Mouse (Mus musculus) urinary bladder, adult 2 months (tissue): ENCODE measurements at regions not wholly inside any gene's neighbourhood (a gene's known extent, or its start where the extent isn't known, plus 50 kb on each side); places are given as distances from the start of the nearest gene placed in this dataset.

Source experiments
- DNase-seq: peaks from one replicate; pipeline ENCODE4 v3.0.0; 2022; ENCODE audit warnings: low spot score

GRCm38 (mm10) chrX:13014051-13014450 is 57.2 kb upstream of the Usp9x start:
- no peak for DNase-seq

DNA sequence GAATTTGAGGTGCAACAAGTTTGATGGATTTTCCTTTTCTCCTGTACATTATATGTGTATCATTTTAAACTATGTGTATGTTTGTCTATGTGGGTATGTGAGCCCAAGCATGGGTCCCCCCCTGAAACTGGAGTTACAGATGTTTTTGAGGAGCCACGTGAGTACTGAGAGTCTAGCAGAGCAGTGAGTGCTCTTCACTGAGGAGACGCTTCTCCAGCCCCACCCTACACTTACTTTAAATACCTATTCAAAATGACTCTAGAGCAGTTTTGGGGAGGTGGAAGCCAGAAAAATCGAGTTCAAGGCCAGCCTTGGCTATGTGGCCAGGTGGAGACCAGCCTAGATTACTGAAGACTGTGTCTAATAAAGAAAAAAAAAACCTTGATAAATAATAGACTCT is 58.2 kb upstream of the Usp9x start:
- DNase-seq = no peak

DNA sequence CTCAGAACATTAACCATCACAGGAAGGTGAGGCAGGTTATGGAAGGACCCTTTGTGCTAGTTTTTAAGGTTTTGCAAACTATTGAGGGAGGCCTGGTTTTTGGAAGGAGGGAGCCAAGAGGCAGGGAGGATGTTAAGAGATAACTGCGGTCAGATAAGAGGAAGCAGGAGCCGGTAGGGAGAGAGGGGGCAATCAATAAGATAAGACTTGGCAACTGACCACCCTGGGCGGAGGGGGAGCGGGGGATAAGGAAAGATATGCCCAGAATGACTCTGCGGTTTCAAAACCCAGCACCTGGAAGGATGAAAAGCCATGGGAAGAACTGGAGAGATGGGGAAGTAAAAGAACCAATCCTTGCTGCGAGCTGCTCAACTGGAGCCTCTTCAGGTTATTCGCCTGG is 80.5 kb upstream of the Usp9x start:
- DNase-seq = no peak

DNA sequence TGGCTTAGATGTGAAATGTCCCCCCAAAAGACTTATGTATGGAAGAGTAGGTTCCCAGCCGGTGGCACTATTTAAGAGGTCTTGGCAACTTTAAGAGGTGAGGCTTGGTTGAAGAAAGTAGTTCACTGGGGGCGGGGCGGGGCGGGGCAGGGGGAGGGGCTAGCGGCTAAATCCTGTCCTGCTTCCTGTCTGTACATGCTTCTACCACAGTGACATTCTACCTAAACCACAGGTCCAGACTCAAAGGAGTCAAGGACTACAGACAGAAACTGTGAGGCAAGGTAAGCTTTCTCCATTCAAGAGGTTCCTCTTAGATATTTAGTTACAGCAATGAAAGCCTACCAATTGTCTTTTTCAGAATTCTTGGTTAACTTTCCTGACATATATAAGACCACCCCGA is 93.6 kb upstream of the Usp9x start:
- DNase-seq = no peak

- no peak for DNase-seq
These were observed 102.1 kb upstream of the Usp9x start for GRCm38 (mm10) chrX:12968979-12969746.

- DNase-seq = no peak
These were observed 111.6 kb upstream of the Usp9x start for GRCm38 (mm10) chrX:12959467-12960314.

GRCm38 (mm10) chrX:12958873-12959272 is 112.4 kb upstream of the Usp9x start:
- no peak for DNase-seq

DNA sequence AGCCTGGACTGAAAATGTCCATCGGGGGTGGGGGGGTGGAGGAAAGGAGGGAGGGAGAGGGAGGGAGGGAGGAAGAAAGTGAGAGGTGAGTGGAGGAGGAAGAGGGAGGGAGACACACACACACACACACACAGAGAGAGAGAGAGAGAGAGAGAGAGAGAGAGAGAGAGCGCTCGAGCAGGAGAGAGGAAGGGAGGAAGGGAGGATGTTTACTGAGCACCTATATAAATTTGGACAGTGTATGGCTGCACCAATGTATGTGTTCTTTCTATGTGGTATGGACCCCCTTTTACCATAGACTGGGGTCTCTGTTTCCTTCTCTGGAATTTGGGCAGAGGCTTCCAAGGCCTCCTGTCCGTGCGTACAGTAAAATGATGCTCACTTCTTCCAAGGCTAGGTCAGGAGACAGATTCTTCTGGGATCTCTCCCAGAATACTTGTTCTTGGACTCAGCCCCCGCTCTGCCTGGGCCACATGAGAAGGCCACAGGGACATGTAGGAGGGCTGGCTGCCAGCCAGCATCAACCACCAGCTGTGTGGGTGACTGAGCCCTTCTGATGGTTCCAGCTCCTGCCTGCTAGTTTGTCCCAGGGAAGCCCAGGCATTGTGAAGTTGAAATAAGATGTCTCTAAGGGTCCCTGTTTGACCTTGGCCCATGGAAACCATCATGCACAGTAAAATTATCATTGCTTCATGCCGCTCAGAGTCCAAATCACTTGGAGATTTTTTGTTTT is 120.2 kb upstream of the Usp9x start:
- no peak for DNase-seq

DNA sequence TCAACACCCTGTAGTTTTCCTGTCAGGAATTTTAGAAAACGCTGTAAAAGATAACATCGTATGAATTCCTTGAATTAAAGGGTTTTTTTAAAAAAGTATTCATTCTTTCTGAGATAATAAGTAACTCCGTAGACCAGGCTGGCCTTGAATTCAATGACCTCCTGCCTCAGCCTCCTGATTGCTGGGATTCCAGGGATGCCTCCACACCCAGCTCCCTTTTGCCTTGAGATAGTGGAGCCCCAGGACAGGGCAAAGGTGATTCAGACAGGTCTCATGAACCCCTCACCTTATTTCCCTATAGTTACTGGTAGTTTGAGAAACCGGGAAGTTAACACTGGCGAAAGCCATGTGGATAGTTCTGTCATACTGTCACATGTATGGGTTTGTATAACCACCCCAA is 128.8 kb upstream of the Usp9x start:
- DNase-seq = no peak

DNA sequence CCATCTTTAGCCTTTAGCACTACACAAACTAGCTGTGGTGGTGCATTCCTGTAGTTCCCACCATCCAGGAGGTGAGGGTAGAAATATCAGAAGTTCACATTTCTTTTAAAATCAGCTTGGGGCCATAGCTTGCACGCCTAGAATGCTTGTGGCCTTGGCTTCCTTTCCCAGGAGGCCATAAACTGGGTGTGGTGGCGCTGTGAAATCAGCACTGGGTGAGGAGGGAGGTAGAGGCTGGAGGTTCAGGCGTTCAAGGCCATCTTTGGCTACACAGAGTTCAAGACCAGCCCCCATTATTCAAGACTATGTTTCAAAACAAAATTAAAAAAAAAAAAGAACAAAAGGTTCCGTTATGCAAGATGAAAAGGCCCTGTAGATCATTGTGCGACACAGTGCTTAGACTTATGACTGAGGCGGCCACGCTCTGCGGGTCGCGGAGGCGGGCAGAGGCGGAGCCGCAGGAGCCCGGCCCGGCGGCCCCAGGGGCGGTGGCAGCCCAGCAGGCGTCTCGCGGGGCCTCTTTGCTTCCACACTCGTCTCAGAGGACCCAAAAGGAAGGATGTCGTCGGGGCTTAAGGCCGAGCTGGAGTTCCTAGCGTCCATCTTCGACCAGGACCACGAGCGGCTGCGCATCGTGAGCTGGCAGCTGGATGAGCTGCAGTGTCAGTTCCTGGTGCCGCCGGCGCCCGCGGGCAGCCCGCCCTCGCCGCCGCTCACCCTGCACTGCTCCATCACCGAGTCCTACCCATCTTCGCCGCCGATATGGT is 134.7 kb upstream of the Usp9x start:
- peak; percentile 29 for DNase-seq

DNA sequence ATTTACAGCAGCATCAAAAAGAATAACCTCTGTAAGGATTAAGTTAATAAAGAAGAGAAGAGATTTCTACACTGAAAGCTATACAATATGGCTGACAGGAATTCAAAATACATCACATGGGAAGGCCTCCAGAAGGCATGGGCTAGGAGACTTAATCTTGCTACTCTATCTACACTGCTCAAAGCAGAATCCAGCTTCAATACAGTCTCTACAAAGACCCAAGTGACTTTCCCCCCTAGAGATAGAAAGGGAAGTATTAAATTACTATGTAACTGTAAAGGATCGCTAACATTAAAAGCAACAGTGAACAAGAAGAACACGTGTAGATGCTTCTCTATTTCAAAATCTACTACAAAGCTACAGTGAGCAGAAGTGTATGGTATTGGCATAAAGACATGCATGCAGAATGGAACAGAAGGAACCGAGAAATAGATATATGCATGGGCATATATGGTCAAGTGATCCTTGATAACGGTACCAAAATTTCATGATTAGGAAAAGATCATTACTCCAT is 137.9 kb upstream of the Usp9x start:
- no peak for DNase-seq

DNA sequence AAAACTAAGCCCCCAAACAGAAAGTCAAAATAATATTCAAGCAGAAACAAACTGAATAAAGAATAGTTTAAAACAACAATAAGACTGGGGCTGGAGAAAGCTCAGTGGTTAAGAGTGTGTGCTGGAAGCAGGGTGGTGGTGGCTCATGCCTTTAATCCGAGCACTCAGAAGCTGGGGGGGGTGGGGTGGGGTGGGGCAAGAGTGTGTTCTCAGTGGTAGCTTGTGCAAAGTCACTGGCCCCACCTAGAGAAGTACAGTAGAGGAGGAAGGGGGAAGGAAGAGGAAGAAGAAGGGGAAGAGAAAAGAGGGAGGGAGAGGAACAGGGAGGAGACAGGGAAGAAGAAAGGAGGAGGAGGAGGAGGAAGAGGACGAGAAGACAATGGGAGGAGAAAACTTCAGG is 141.1 kb upstream of the Usp9x start:
- no peak for DNase-seq

DNA sequence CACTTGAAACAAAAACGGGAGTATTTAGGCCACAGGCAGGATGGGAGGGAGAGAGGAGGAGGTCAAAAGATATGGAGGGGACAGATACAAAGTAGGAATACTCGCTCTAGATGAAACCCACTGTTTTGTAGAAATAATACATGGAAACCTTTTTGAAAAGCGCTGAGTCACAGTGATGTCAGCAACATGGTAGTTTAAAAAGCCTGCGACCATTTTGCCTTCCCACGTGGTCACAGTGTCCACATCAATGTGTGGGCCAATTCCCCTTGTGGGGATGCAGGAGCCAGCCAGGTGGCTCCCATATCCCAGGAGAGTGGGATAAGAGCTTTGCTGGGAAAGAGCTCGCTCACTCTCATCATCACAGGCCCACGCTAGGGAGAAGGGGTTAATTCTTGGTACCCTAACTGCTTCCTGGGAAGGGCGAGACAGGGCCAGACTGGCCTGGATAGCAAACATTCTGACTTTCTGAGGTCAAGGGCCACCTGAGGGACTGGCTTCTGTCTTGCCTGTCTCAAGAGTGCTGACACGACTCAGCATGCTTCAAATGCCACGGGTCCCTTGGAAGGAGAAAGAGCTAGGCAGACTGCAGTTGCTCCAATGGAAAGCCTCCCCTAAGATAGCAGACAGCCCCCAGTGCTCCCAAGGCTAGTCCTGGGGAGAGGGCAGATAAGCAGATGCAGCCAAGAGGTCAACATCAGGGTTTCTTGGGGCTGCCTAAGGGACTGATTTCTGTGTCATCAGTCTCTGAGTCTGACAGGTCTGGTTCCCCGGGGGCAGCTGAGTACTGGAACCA is 143.3 kb upstream of the Usp9x start:
- DNase-seq = no peak

DNA sequence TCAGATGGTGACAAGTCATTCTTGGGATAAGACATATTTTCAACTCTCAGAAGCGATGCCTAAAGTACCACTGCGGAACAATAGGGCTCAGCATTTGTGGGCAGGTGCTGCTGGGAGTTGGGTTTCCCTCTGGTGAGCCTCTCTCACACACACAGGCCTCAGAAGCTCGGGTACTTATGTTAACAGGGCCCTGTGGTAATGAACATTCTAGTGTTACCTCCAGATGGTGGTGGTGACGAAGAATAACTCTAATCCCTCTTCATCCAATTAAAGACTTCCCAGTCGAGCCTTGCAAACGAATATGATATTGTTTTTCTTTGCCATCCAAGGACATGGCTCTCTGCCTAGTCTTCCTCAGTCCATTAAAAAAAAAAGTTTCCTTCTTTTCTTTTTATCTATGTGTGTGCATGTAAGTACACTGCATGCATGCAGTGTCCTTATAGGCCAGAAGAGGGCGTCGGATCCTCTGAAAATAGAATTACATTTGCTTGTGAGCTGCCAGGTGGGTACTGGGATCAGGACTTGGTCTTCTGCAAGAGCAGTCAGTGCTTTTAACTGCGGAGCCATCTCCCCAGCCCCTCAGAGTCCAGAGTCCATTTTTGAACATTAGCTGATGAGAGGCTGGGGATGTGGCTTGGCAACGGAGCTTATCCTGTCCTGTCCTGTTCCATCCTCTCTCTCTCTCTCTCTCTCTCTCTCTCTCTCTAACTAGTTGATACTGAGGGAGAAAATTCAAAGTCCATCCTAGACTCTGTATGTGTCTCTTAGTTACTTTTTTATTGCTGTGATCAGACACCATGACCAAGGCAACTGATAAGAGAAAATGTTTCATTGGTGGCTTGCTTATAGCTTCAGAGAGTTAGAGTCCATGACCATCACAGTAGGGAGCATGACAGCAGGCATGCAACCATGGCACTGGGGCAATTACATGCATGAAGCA is 146.3 kb upstream of the Usp9x start:
- no peak for DNase-seq

GRCm38 (mm10) chrX:12919576-12919975 is 151.7 kb upstream of the Usp9x start:
- no peak for DNase-seq

GRCm38 (mm10) chrX:12917105-12917504 is 154.2 kb upstream of the Usp9x start:
- peak; percentile 20 for DNase-seq

- DNase-seq = peak; percentile 21
These were observed 154.6 kb upstream of the Usp9x start for GRCm38 (mm10) chrX:12916684-12917083.

- DNase-seq = no peak
These were observed 138.4 kb upstream of the Med14 start for GRCm38 (mm10) chrX:12900256-12900655.

GRCm38 (mm10) chrX:12891468-12891867 is 129.6 kb upstream of the Med14 start:
- no peak for DNase-seq

DNA sequence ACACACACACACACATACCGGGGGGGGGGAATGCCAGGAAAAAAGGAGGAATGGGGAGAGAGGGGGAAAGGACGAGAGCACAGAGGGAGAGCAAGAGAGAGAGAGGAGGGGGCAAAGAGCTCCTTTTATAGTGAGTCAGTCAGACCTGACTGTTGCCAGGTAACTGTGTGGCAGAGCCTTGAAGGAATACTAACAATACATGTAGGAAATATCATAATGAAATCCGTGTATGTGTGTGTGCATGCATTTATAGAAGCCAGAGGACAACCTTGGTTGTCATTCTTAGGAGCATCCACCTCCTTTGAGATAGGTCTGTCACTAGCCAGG is 127.6 kb upstream of the Med14 start:
- no peak for DNase-seq
